Mouse (Mus musculus): Measurements from ENCODE around the gene Olfr1444. TPM values are rescaled to one million over a fixed set of nuclear protein-coding genes. Genes with fewer than 3 reads are reported as not detected.

Gene Olfr1444
- total RNA-seq (2021): not detected
- long read RNA-seq, experiment 1: 0 reads
- long read RNA-seq, experiment 2: 0 reads

GRCm38 (mm10) chr19:12856983-12857382, at the start of gene Olfr1444:
Gene Olfr1444 (plus strand): TSS chr19:12857283.
- no peak for DNase-seq
- intact Hi-C loops (cut with DNase I): no loop called here

GRCm38 (mm10) chr19:12812644-12813364, 44.3 kb upstream of the Olfr1444 start:
- no peak for DNase-seq
- intact Hi-C loops (cut with DNase I): no loop called here

- DNase-seq: no peak
- intact Hi-C loops (cut with DNase I): no loop called here
Measured at GRCm38 (mm10) chr19:12813883-12814282, 43.2 kb upstream of the Olfr1444 start.

- intact Hi-C loops (cut with DNase I): no loop called here
- DNase-seq: no peak
Measured at GRCm38 (mm10) chr19:12818507-12818906, 38.6 kb upstream of the Olfr1444 start.

- intact Hi-C loops (cut with DNase I): loop anchor here (5.0 kb wide), 2 partner anchors 98 to 298 kb away; no protein-coding TSS in a partner anchor
Measured at GRCm38 (mm10) chr19:12820383-12820782, 36.7 kb upstream of the Olfr1444 start.

GRCm38 (mm10) chr19:12824549-12824948, 32.5 kb upstream of the Olfr1444 start:
- intact Hi-C loops (cut with DNase I): loop anchor here (5.0 kb wide), 2 partner anchors 102 to 302 kb away; no protein-coding TSS in a partner anchor
- no peak for DNase-seq

More at GRCm38 (mm10) chr19:12820383-12820782, 36.7 kb upstream of the Olfr1444 start:
- DNase-seq: no peak

- intact Hi-C loops (cut with DNase I): no loop called here
- no peak for DNase-seq
Measured at GRCm38 (mm10) chr19:12830823-12831430, 26.2 kb upstream of the Olfr1444 start.

GRCm38 (mm10) chr19:12831559-12831958, 25.5 kb upstream of the Olfr1444 start:
- intact Hi-C loops (cut with DNase I): no loop called here
- no peak for DNase-seq

GRCm38 (mm10) chr19:12833625-12834024, 23.5 kb upstream of the Olfr1444 start:
- DNase-seq: no peak
- intact Hi-C loops (cut with DNase I): no loop called here

GRCm38 (mm10) chr19:12838507-12838906, 18.6 kb upstream of the Olfr1444 start:
- intact Hi-C loops (cut with DNase I): no loop called here
- no peak for DNase-seq

- DNase-seq: no peak
- intact Hi-C loops (cut with DNase I): no loop called here
Measured at GRCm38 (mm10) chr19:12846382-12846781, 10.7 kb upstream of the Olfr1444 start, which contains the start of gene Gm5244. Gene Gm5244 (plus strand): TSS chr19:12846682.

- intact Hi-C loops (cut with DNase I): no loop called here
Measured at GRCm38 (mm10) chr19:12883555-12883954, 26.5 kb downstream of the Olfr1444 start, which contains the start of gene Olfr1445. Gene Olfr1445 (plus strand): TSS chr19:12883855.

GRCm38 (mm10) chr19:12893424-12893823, 36.3 kb downstream of the Olfr1444 start, which contains the start of gene Olfr1446:
Gene Olfr1446 (minus strand): TSS chr19:12893524.
- intact Hi-C loops (cut with DNase I): no loop called here
- no peak for DNase-seq

More at GRCm38 (mm10) chr19:12883555-12883954, 26.5 kb downstream of the Olfr1444 start, which contains the start of gene Olfr1445:
- no peak for DNase-seq

GRCm38 (mm10) chr19:12903643-12904042, 46.6 kb downstream of the Olfr1444 start, which contains the start of gene Olfr1447:
Gene Olfr1447 (minus strand): TSS chr19:12903743.
- intact Hi-C loops (cut with DNase I): no loop called here
- DNase-seq: no peak

Other genes starting within 250 kb of the Olfr1444 start
- gene Glyat, start 224.0 kb upstream of the Olfr1444 start, total RNA-seq (2021): not detected
- gene Olfr1442, start 186.8 kb upstream of the Olfr1444 start, total RNA-seq (2021): not detected
- gene Olfr1443, start 179.2 kb upstream of the Olfr1444 start, total RNA-seq (2021): not detected
- not detected for gene Keg1, start 161.5 kb upstream of the Olfr1444 start, total RNA-seq (2021)
- gene Cntf, start 91.7 kb upstream of the Olfr1444 start, total RNA-seq (2021): 1 to 10 TPM; 1.5 to 3.4 TPM
- gene Zfp91, start 61.2 kb upstream of the Olfr1444 start, total RNA-seq (2021): 100 to 1,000 TPM; 112 to 114 TPM
- under 1 TPM; 0.25 to 0.31 TPM for gene Lpxn, start 61.1 kb upstream of the Olfr1444 start, total RNA-seq (2021)
- gene Gm5244, start 10.6 kb upstream of the Olfr1444 start, total RNA-seq (2021): not detected
- not detected for gene Olfr1445, start 26.6 kb downstream of the Olfr1444 start, total RNA-seq (2021)
- gene Olfr1446, start 36.2 kb downstream of the Olfr1444 start, total RNA-seq (2021): not detected
- gene Olfr1447, start 46.5 kb downstream of the Olfr1444 start, total RNA-seq (2021): not detected
- gene Olfr1448, start 67.1 kb downstream of the Olfr1444 start, total RNA-seq (2021): not detected
- not detected for gene Olfr1449, start 73.6 kb downstream of the Olfr1444 start, total RNA-seq (2021)
- not detected for gene Olfr1450, start 93.0 kb downstream of the Olfr1444 start, total RNA-seq (2021)
- gene Olfr1451, start 137.7 kb downstream of the Olfr1444 start, total RNA-seq (2021): not detected
- gene Olfr1453, start 171.0 kb downstream of the Olfr1444 start, total RNA-seq (2021): not detected
- gene Olfr1454, start 203.3 kb downstream of the Olfr1444 start, total RNA-seq (2021): not detected
- not detected for gene Olfr1457, start 240.6 kb downstream of the Olfr1444 start, total RNA-seq (2021)
- gene Olfr1458, start 249.5 kb downstream of the Olfr1444 start, total RNA-seq (2021): not detected